Mouse (Mus musculus) neural tube, embryonic 13.5 days (tissue): ENCODE data around the gene Scamp1. TPM values are rescaled to one million over a fixed set of nuclear protein-coding genes. Genes with fewer than 3 reads are reported as not detected.

Source experiments
- ATAC-seq: fragments of 200-750 bp; cut with Nextera tagmentation; 2 replicates; pipeline ENCODE4 v1.8.0; 2017; ENCODE audit warnings: low read depth, mild to moderate bottlenecking, moderate TSS enrichment, moderate library complexity
- H3K27ac ChIP-seq: fragments of 300-500 bp; sonication (generic); replicated peaks from 2 replicates; pipeline ENCODE4 v1.5.1; 2015; ENCODE audit warnings: moderate library complexity, mild to moderate bottlenecking, inconsistent platforms
- H3K27me3 ChIP-seq: fragments of 300-500 bp; sonication (generic); 2 replicates; pipeline ENCODE4 v1.6.1; 2015; ENCODE audit warnings: mild to moderate bottlenecking, inconsistent platforms
- H3K36me3 ChIP-seq: fragments of 300-500 bp; sonication (generic); 2 replicates; pipeline ENCODE4 v1.6.1; 2015; ENCODE audit warnings: mild to moderate bottlenecking, inconsistent platforms
- H3K4me1 ChIP-seq: fragments of 300-500 bp; sonication (generic); replicated peaks from 2 replicates; pipeline ENCODE4 v1.6.1; 2015; ENCODE audit warnings: inconsistent platforms
- H3K4me2 ChIP-seq: fragments of 300-500 bp; sonication (generic); 2 replicates; pipeline ENCODE4 v1.6.1; 2015; ENCODE audit warnings: inconsistent platforms, mild to moderate bottlenecking, moderate library complexity
- H3K4me3 ChIP-seq: fragments of 300-500 bp; sonication (generic); 2 replicates; pipeline ENCODE4 v1.5.1; 2015; ENCODE audit warnings: mild to moderate bottlenecking, inconsistent platforms
- H3K9ac ChIP-seq: fragments of 300-500 bp; sonication (generic); 2 replicates; pipeline ENCODE4 v1.6.1; 2015; ENCODE audit warnings: moderate library complexity, mild to moderate bottlenecking, inconsistent platforms
- H3K9me3 ChIP-seq: fragments of 300-500 bp; sonication (generic); 2 replicates; pipeline ENCODE4 v1.6.1; 2016; ENCODE audit warnings: inconsistent platforms
- WGBS: fragments of 180-500 bp; shearing (Covaris S2); methylation state at CpG from one replicate; pipeline ENCODE4 v1.1.7; 2015; 5-methylcytosine and 5-hydroxymethylcytosine counted together
- polyA plus RNA-seq: library from polyadenylated mRNA; unstranded; fragments of >200 nt; fragmentation: Nextera tagmentation; extraction: Ambion mirVana; gene quantifications from 2 replicates; pipeline ENCODE4 v1.2.1, GENCODE M21; 2015

Gene Scamp1
- polyA plus RNA-seq, 1 experiment from 2014 or later, result 111 TPM

DNA sequence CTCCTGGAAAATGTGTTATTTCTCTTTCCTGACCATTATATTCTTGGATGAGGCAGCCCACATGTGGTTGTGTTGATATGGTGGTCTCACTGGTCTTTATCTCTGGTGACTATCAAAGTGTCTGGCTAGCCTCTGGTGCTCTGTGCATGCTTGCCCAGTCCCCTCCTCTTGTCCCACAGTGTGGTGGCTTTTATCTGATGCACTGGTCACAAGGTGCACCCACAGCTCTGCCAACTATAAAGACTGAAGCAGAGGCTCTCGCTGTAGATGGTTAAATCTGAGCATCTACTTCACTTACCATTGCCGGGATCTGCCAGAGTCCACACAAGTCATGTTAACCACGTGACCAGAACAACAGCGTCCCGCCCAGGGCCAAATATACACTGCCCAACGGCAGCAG is 19.1 kb downstream of the Scamp1 start:
- Histone ChIP-seq H3K36me3 (no peaks in the 10 kb centered on the region), H3K9me3 (no peaks in the 10 kb centered on the region), H3K4me1 (peaks cover 29% of the 10 kb centered on the region), H3K9ac (no peak overlapping the region), H3K4me2 (no peak overlapping the region), H3K4me3 (no peak overlapping the region), H3K27ac (no peak overlapping the region), H3K27me3 (no peaks in the 10 kb centered on the region)
- 92% methylated on average over 6 of the region's 6 CpGs for WGBS
- no peak for ATAC-seq

DNA sequence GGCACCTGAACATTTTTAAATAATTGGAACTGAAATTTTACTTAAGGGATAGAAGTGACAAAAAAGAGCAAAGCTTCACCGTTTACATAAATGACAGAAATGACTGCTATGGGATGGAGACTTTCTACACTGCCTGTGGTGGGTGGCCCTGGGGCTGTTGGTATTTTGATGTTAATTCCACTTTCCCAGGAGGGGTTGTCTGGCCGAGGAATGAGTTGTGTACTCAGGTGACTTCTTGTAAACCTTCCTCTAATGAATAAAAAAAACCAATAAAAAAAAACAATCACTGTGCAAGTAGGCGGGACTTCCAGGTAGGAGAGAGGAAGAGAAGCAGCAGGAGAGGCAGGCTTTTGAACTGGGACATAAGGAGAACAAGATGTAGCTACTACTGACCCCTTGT is 20.4 kb downstream of the Scamp1 start:
- H3K4me2 ChIP-seq, result no peak overlapping the region
- H3K27ac ChIP-seq, result no peak overlapping the region
- no peak for ATAC-seq
- 70% methylated on average over 3 of the region's 3 CpGs for WGBS
- no peaks in the 10 kb centered on the region for H3K36me3 ChIP-seq
- no peaks in the 10 kb centered on the region for H3K27me3 ChIP-seq
- H3K4me1 ChIP-seq, result peaks cover 29% of the 10 kb centered on the region
- no peak overlapping the region for H3K4me3 ChIP-seq
- H3K9ac ChIP-seq, result no peak overlapping the region
- H3K9me3 ChIP-seq, result no peaks in the 10 kb centered on the region

DNA sequence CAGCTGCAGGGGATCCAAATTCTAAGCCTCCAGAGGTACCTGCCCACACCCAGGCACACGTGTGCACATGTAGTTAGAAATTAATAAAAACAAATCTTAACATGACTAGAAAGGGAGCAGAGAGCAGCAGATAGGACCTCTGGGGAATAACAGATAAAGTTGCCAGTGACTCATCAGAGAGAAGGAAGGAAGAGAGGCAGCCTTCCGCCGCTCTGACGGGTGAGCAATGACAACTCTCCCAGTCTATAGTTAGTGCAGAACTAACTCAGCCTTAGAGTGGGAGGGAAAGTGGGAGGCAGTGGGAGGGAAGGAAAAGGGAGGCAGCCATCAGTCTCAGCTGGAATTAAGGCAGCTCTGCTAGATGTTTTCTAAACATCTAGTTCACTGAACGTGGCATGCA is 21.7 kb downstream of the Scamp1 start:
- no peaks in the 10 kb centered on the region for H3K36me3 ChIP-seq
- no peak overlapping the region for H3K4me3 ChIP-seq
- no peak overlapping the region for H3K27ac ChIP-seq
- ATAC-seq, result no peak
- H3K9me3 ChIP-seq, result no peaks in the 10 kb centered on the region
- H3K9ac ChIP-seq, result no peak overlapping the region
- 86% methylated on average over 5 of the region's 5 CpGs for WGBS
- H3K4me1 ChIP-seq, result peaks cover 18% of the 10 kb centered on the region
- H3K27me3 ChIP-seq, result no peaks in the 10 kb centered on the region
- no peak overlapping the region for H3K4me2 ChIP-seq

DNA sequence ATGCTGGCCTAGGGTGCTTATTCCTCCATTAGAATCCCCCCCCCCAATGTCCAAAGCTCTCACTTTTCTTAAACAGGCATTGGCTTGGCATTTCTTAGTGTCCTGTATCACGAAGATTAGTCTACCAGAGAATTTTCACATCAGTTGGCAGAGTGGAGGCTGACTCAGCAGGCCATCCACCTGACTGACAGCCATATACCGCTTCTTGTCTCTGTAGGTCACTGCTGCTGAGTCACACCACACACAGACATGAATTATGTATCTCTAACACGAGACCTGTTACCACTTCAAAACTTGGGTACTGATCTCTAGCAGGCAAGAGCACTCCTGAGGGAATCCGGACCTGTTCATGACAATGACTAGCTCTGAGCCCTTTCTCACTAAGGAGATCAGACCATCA is 23.1 kb downstream of the Scamp1 start:
- WGBS, result 75% methylated on average over 4 of the region's 4 CpGs
- H3K27me3 ChIP-seq, result no peaks in the 10 kb centered on the region
- no peak overlapping the region for H3K27ac ChIP-seq
- H3K36me3 ChIP-seq, result no peaks in the 10 kb centered on the region
- peaks cover 8% of the 10 kb centered on the region; the same call in 1 of the 2 replicates for H3K4me1 ChIP-seq
- no peak for ATAC-seq
- no peak overlapping the region for H3K4me3 ChIP-seq
- no peak overlapping the region for H3K4me2 ChIP-seq
- no peak overlapping the region for H3K9ac ChIP-seq
- no peaks in the 10 kb centered on the region for H3K9me3 ChIP-seq

DNA sequence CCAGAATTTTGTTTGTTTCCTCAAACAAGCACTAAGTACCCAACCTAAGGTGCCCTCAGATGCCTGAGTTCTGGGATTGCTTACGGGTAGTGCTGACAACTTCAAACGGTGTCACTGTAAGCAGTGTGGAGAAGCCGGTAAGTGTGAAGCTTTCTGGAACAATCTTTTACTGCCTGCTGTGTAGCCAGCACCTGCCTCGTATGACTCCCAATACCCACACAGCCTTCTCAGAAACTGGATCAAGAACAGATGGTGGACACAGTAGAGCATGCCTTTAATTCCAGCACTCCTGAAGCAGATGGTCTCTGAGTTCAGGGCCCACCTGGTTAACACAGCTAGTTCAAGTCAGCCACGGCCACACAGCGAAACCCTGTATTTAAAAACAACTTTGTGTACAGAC is 24.0 kb downstream of the Scamp1 start:
- H3K36me3 ChIP-seq, result no peaks in the 10 kb centered on the region
- WGBS, result 83% methylated on average over 6 of the region's 6 CpGs
- no peak overlapping the region for H3K27ac ChIP-seq
- no peaks in the 10 kb centered on the region for H3K27me3 ChIP-seq
- no peak overlapping the region for H3K4me3 ChIP-seq
- no peak overlapping the region for H3K4me2 ChIP-seq
- no peak overlapping the region for H3K9ac ChIP-seq
- H3K4me1 ChIP-seq, result peaks cover 14% of the 10 kb centered on the region; the same call in 1 of the 2 replicates
- H3K9me3 ChIP-seq, result no peaks in the 10 kb centered on the region
- ATAC-seq, result no peak

DNA sequence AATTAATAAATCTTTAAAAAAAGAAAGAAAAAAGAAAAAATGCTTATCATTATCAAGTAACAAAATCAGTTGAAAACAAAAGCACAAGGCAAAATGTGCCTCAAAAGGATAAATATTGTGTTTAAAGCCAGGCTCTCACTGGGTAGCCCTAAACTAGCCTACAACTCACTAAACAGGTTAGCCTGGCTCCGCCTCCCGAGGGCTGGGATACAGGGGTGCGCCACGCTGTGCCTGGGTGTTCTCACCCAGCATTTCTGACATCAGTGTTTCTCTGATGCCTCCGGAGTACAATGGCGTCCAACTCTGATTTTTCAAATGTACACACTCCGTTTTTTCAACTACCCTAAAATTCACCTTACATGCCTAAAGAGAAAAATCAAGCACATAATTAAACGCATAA is 24.7 kb downstream of the Scamp1 start:
- no peaks in the 10 kb centered on the region for H3K27me3 ChIP-seq
- ATAC-seq, result no peak
- no peak overlapping the region for H3K4me2 ChIP-seq
- 84% methylated on average over 8 of the region's 8 CpGs for WGBS
- H3K4me1 ChIP-seq, result peaks cover 14% of the 10 kb centered on the region; the same call in 1 of the 2 replicates
- H3K9me3 ChIP-seq, result no peaks in the 10 kb centered on the region
- H3K4me3 ChIP-seq, result no peak overlapping the region
- no peak overlapping the region for H3K9ac ChIP-seq
- no peak overlapping the region for H3K27ac ChIP-seq
- no peaks in the 10 kb centered on the region for H3K36me3 ChIP-seq

DNA sequence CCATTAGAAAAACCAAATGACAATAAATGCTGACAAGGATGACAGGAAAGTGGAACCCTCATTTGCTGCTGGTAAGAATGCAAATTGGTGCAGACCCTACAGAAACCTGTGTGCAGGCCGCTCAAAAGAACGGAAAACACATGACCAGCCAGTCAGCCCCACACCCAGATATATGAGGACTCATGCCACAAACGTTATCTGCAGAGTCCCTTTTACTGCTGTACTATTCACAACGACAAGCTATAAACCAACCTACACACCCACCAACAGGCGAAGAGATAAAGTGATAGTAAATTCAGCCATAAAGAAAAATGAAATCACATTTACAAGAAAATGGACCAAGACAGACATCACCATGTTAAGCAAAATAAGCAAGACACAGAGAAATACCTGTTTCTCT is 26.4 kb downstream of the Scamp1 start:
- Histone ChIP-seq H3K9ac (no peak overlapping the region), H3K27ac (no peak overlapping the region), H3K4me2 (no peak overlapping the region), H3K9me3 (no peaks in the 10 kb centered on the region), H3K27me3 (no peaks in the 10 kb centered on the region), H3K4me3 (no peak overlapping the region), H3K36me3 (no peaks in the 10 kb centered on the region), H3K4me1 (peaks cover 14% of the 10 kb centered on the region; the same call in 1 of the 2 replicates)
- ATAC-seq, result no peak
- WGBS, result 72% methylated on average over 5 of the region's 5 CpGs

DNA sequence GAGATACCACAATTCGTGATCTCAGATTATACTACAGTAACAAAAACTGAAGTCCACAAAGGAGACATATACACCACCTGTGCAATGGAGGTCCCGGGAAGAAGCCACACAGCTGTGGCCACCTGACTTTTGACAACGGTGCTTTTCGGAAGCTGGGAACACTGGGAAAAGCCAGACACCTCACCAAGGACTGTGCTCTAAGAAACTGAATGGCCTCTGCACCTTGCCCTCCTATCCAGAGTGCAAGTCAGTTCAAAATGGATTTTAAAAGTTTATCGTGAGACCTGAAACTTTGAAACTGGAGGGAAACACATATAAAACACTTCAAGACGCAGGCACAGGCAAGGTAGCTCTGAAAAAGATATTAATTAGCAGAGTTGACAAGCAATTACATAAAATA is 27.1 kb downstream of the Scamp1 start:
- H3K4me2 ChIP-seq, result no peak overlapping the region
- no peak overlapping the region for H3K27ac ChIP-seq
- H3K4me3 ChIP-seq, result no peak overlapping the region
- H3K36me3 ChIP-seq, result no peaks in the 10 kb centered on the region
- 91% methylated on average over 6 of the region's 6 CpGs for WGBS
- no peaks in the 10 kb centered on the region for H3K9me3 ChIP-seq
- H3K27me3 ChIP-seq, result no peaks in the 10 kb centered on the region
- H3K9ac ChIP-seq, result no peak overlapping the region
- peaks cover 8% of the 10 kb centered on the region; the same call in 1 of the 2 replicates for H3K4me1 ChIP-seq
- ATAC-seq, result no peak

DNA sequence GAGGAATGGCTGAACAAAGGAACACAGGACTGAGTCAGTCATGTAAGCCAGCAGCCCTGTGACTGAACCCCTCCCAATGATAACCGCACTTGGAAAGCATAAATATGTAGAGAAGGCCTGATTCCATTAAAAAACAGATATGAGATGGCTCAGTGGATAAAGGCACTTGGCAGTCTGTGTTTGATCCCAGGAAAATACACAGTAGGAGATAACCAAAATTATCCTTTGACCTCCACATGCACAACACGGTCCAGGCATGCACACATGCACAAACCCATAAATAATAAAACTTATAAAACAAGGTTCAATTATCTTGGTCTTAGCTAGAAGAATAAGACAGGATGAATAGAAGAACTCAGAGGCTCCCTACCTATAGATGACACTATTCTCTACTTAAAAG is 27.9 kb downstream of the Scamp1 start:
- H3K36me3 ChIP-seq, result no peaks in the 10 kb centered on the region
- H3K4me1 ChIP-seq, result peaks cover 8% of the 10 kb centered on the region; the same call in 1 of the 2 replicates
- no peak overlapping the region for H3K4me3 ChIP-seq
- ATAC-seq, result no peak
- no peak overlapping the region for H3K4me2 ChIP-seq
- no peak overlapping the region for H3K9ac ChIP-seq
- no peaks in the 10 kb centered on the region for H3K9me3 ChIP-seq
- H3K27me3 ChIP-seq, result no peaks in the 10 kb centered on the region
- 81% methylated on average over 2 of the region's 2 CpGs for WGBS
- H3K27ac ChIP-seq, result no peak overlapping the region

DNA sequence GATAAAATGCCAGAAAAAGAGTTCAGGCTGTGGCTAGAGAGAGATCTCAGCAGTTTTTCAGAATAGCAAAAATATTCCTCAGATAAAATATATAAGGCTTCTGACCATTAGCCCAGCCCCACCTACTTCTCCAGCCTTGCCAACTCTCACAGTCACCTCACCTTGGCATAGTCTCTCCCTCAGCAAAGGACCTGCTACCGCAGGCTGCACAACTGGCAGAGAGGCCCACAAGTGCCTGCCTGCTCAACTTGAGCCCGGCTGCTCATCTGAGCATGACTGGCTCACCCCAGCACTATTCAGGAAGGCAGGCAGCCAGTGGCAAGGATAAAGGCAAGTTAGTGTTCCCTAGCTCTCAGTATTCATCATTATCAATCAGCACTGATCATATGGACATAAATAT is 30.5 kb downstream of the Scamp1 start:
- 92% methylated on average over 2 of the region's 2 CpGs for WGBS
- H3K36me3 ChIP-seq, result no peaks in the 10 kb centered on the region
- ATAC-seq, result no peak
- no peak overlapping the region for H3K4me2 ChIP-seq
- no peaks in the 10 kb centered on the region for H3K9me3 ChIP-seq
- no peak overlapping the region for H3K9ac ChIP-seq
- no peak overlapping the region for H3K27ac ChIP-seq
- H3K4me3 ChIP-seq, result no peak overlapping the region
- peaks cover 8% of the 10 kb centered on the region; the same call in 1 of the 2 replicates for H3K4me1 ChIP-seq
- H3K27me3 ChIP-seq, result no peaks in the 10 kb centered on the region

DNA sequence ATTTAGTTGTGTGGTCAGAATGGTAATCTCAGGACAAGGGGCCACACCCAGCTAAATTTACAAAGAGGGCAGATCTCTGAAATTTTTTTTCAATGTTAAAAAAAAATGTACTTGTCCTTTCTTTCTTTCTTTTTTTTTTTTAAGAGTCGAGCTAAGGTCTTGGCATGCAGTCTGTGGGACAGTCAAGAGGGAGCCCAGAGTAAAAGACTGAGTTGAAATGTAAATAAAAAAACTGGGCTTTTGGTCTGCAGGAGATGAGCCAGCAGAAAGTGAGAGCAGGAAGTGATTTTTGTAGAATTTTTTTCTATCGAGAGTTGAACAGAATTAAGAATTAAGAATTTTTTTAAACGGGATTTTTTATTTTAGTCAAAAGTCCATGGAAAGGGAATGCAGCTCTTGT is 31.4 kb downstream of the Scamp1 start:
- H3K36me3 ChIP-seq, result no peaks in the 10 kb centered on the region
- no peaks in the 10 kb centered on the region for H3K9me3 ChIP-seq
- no peak overlapping the region for H3K9ac ChIP-seq
- no peak overlapping the region for H3K4me3 ChIP-seq
- H3K4me1 ChIP-seq, result peaks cover 8% of the 10 kb centered on the region; the same call in 1 of the 2 replicates
- ATAC-seq, result no peak
- H3K4me2 ChIP-seq, result no peak overlapping the region
- H3K27ac ChIP-seq, result no peak overlapping the region
- WGBS, result 88% methylated on average over 3 of the region's 3 CpGs
- no peaks in the 10 kb centered on the region for H3K27me3 ChIP-seq

DNA sequence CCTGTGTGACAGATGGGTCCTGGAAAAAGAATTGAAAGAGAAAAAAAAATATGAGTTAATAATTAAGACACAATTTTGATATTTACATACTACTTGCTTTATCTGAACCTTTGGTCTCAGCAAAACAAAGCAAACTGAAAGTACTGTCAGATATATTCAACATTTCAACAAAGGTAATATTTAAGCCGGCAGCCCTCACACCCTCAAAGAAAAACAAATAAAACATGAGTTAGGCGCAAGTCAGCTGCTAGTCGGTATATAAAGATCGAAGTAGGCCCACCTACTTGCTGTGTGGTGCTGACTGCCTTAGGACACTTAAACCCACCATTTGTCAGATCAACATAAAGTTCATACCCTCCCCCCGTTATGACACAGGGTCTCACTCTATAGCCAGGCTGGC is 32.6 kb downstream of the Scamp1 start:
- WGBS, result 89% methylated on average over 5 of the region's 5 CpGs
- Histone ChIP-seq H3K9ac (no peak overlapping the region), H3K27ac (no peak overlapping the region), H3K27me3 (no peaks in the 10 kb centered on the region), H3K4me3 (no peak overlapping the region), H3K4me1 (peaks cover 8% of the 10 kb centered on the region; the same call in 1 of the 2 replicates), H3K36me3 (no peaks in the 10 kb centered on the region), H3K9me3 (no peaks in the 10 kb centered on the region), H3K4me2 (no peak overlapping the region)
- no peak for ATAC-seq

DNA sequence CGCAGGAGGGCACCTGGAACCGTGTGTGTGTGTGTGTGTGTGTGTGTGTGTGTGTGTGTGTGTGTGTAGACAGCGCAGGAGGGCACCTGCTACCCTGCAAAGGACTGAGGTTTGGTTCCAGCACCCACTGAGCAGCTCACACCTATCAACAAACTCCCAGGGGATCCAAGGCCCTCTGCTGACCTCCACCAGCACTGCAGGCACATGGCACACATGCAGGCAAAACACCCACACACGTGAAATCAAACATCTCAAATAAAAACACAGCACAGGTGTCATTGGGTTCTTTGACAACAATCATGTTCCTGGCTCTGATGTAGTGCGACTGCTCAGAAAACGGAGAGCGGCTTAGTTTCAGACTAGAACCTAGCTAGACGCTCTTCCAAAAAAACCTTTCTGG is 34.9 kb downstream of the Scamp1 start:
- no peak for ATAC-seq
- WGBS, result 96% methylated on average over 6 of the region's 8 CpGs
- H3K9me3 ChIP-seq, result no peaks in the 10 kb centered on the region

More for the DNA sequence above, 34.9 kb downstream of the Scamp1 start:
- H3K4me3 ChIP-seq, result no peak overlapping the region
- no peak overlapping the region for H3K4me2 ChIP-seq
- no peaks in the 10 kb centered on the region for H3K27me3 ChIP-seq
- no peak overlapping the region for H3K27ac ChIP-seq
- no peaks in the 10 kb centered on the region for H3K4me1 ChIP-seq
- no peak overlapping the region for H3K9ac ChIP-seq
- H3K36me3 ChIP-seq, result no peaks in the 10 kb centered on the region
